Mouse (Mus musculus) urinary bladder, postnatal 25 days (tissue): ENCODE data around the gene Zfp683.

Source experiments
- DNase-seq: peaks from one replicate; pipeline ENCODE4 v3.0.0; 2022; ENCODE audit warnings: low spot score

Gene Zfp683

DNA sequence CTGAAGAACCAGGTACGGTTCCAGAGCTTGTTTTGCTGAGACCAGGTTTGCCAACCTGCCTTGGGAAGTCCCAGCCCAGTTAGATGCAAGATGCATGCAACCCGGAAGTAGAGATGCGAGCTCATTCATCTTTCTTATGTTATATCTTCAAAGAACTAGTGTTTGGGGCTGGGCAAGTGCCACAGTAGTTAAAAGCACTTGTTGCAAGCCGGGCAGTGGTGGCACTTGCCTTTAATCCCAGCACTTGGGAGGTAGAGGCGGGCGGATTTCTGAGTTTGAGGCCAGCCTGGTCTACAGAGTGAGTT, 37.5 kb downstream of the Zfp683 start:
- DNase-seq = no peak

DNA sequence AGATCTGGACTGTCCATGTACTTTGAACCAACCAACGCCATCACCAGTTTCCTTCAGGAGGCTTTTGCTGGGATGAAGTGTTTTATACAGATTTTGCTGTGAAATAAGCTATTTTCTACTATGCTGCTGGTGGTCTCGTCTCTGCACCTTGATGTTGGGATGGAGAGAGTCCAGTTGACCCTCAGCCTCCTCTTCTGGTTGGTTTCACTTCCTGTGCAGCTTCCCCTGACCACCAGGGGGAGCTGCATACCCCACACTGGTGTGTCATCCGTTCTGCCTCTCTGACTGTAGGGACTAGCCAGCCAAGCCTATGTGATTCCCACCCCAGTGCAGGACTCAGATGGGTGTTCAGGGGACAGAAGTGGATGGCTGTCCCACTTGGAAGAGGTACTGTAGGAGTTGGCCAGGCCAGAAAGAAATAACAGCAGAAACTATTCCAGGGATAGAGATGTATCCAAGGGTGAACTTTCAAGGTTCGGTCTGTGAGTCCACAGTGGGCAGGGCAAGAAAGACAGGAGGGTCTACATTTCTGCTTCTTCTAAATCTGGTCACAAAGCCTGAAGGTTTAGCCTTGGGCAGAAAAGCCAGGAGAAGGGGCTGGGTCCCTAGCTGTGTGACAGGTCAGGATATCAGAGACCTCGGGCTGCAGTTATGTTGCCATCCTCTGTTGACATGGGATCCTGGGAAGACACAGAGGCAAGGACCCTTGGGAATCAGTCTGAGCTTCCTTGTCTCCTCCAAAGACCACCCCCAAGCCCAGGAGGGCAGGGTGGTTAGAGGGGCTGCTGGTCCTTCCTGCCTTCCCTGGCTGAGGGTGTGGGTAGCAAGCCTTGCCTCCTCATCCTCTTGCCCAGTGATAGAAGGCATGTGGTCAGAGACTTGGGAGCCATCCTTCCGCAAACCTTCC, 39.0 kb downstream of the Zfp683 start:
- DNase-seq = peak; percentile 58

DNA sequence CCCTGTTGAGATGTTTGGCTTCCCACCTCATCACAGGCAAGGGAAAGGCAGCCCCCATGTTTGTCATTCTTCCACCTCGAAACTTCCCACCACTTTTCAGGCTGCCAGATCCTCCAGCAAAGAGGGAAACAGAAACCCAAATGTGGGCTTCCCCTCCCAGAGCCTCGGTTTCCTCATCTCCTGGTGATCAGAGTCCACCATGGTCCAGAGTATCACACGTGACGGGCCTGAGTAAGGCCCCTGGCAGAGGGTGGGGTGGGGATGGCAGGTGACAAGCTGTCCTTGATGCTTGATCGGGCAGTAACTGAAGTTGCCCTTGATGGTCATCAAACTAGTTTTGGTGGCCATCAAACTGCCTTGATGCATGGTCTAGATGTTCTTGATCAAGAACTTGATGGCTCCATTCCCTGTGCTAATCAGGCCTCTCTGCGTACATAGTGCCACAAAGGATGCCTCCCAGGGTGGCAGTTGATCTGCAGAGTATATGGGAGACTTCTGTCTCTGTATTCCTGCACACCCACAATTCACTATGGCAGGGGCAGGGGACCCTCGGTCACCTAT, 40.4 kb downstream of the Zfp683 start:
- DNase-seq = no peak

DNA sequence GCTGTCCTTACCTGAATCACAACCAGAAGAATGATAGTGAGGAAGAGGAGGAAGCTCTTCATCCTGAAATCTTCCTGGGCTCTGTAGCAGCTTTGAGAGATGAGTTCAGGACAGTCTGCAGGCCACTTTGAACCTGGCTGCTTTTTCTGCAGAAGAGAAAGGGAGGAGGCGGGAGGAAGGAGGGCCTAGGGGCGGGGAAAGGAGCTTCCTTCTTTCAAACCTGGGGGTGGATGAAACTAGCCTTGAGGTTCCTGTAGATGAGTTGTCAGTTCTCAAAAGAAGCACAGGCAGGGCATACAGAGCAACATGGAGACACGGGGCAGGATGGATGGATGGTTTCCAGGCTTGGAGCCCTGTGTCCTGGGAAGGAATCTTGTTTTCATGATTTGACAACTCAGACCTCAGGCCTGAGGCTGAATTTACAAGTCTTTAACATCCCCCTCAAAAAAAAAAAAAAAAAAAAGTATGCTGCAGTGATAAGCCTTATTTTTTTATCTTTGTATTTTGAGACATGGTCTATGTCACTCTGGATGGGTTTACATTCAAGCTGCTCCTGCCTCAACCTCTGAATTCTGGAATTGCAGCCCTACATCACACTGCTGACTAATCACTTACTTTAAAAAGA, 41.4 kb downstream of the Zfp683 start, which contains the start of gene Cd52:
Gene Cd52 (minus strand): TSS at position 160 of the 625 bp plus-strand sequence.
- no peak for DNase-seq

DNA sequence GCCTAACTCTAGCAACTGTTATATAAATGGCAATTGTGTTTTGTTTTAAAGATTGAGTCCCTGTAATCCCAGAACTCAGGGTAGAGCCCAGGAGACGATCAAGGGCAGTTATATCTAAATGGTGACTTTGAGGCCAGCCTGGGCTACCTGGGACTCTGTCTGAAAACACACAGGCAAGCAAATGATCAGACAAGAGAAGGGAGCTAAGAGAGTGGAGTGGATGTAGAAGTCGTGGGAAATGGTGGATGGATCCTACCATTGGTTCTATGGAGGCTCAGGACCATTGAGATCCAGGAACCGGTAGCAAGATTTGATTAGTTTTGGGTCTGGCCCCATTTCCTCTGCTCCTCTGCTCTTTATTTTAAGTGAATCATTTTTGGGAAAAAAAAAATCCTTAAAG, 42.5 kb downstream of the Zfp683 start:
- DNase-seq = no peak

DNA sequence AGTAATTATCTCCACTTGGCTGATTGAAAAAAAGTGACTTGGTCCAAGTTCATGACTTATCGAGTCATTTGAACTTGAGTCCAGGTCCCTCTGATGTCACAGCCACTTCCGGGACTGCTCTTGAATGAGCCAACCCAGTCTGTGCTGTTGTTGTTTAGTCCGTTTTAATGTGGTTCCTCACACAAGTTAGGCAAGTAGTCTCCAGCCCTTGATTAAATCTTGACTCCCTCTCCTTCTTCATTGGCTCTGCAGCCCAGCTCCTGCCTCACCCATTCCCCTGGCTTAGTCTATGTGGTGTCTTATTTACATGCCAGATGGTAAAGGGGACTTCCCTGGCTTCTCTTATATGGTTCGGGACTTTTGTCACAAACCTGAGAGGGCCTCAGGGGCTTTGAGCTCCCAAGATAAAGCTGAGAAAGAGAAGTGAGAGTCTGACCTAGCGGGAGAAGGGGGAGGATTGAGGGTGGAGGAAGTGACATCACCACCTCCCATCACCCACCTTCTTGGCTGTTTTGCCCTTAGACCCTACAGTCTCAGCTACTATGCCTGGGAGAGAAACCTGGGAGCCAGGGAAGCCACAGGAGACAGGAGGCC, 43.5 kb downstream of the Zfp683 start:
- no peak for DNase-seq

DNA sequence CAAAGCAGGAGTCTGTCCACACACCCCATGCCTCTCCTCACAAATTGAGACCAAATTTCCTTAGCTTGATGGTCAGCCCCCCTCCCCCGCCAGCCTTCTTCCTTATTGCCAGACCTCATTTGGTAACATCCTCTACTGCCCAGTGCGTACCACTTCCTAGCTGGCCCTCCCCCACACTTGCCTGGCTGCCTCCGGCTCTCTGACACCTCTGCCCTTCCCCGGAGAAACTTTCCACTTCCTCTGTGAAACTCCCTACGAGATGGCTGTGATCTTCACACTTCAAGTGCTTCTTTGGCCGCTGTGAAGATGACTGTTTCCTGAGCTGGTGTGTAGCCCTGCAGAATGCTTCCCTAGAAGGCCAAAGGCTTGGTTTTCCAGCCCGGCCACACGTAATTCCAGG, 45.0 kb downstream of the Zfp683 start:
- no peak for DNase-seq

DNA sequence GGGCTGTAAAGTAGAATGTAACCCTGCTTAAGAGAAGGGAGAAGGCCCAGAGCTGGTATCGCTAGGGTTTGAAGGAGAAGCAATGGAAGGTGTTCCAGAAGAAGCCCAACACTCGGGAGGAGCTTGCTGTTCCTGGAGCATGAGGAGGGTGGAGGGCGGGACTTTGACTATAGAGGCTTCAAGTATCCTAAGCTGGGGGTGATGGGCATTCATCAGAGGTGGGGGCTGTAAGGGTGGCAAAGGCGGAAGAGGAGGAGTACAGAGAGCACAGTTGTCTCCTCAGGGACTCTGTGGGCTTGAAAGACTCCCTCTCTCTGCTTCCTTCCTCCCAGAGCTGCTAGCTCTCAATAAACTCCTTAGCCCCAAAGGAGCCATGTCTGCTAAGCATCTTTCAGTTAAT, 46.6 kb downstream of the Zfp683 start:
- no peak for DNase-seq

DNA sequence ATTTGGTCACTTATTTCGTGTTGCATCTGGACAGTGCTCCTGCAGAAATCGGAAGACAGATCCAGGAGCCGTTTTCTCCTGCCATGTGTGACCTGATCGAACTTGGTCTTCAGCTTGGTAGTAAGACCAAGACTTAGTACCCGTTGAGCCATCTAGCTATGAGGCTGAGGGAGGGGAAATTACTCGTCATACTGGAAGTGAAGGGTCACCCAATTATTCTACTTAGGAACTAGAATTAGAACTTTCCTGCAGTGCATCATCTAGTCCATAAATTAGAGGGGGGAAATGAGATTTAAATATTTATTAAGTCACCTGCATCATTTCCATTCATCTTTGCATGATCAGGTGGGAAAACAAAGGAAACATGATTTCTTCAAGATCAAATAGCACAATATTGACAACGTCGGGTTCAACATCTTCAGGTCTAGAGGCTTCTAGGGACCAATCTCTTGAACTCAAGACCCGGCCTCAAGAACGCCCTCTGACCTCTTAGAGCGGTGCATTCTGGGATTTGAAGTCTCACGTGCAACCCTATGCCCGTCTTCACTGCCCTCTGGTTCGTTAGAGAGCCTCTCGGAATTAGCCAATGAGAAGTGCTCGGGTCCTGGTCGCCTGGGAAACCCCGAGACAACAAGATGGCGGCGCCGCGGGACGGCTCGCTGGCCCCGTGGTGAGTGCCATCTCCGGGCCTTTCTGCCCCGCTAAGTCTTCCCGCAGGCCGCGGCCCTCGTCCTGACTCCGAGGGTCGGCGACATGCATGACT, 48.5 kb downstream of the Zfp683 start, which contains the start of gene Ubxn11:
Gene Ubxn11 (plus strand): TSS at position 592 of the 763 bp plus-strand sequence.
- peak; percentile 74 for DNase-seq

DNA sequence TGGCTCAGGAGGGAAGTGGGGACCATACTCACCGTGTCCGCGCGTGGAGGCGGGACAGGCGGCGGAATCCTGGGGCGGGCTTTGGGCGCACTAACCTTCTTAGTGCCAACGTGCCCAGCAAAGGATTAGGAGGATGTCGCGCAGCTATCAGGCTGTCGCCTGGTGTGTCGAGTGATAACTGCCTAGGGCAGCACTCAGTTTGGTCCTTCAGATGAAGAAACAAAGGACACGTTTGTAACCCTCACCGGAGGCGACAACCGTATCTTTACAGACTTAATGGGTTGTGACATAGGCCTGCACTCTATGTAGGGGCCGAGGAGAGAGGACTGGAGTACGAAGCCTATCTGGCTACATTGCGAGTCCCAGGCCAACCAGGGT, 49.1 kb downstream of the Zfp683 start:
- no peak for DNase-seq

DNA sequence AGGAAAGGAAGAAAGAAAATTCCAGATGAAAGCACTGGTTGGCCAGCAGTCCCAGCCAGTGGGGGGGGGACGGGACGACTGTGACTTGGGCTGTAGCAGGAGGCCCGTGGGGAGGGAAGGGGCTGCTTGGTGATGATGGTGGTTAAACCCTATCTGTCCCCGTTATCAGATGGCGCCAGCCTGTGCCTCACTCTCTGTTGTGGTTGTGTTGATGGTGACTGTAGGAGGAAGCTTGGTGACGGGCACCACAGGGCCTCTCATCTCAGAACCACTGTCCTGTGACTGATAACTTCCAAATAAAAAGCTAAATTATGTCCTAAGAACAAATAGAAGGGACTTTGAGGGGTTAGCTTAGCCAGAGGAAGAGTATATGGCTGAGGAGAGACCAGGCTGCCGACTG, 52.5 kb downstream of the Zfp683 start:
- no peak for DNase-seq

DNA sequence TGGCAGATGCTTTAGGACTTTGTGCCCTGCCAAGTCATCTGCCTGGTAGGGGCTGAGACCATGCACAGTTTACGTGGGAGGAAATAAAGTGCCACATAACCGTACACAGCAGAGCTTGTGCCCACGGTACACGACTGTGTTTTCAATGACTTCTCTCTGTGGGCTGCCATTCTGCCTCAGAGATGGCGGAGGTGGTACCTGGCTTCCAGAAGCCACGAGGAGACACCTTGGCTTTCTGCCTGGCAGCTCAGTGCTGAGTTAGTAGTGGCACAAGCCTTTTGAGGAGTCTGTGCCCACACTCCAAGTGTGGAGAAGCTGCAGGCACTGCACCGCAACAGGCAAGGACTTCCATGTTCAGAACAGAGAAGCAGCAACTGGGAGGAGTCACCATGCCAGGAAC, 54.1 kb downstream of the Zfp683 start:
- DNase-seq = no peak

DNA sequence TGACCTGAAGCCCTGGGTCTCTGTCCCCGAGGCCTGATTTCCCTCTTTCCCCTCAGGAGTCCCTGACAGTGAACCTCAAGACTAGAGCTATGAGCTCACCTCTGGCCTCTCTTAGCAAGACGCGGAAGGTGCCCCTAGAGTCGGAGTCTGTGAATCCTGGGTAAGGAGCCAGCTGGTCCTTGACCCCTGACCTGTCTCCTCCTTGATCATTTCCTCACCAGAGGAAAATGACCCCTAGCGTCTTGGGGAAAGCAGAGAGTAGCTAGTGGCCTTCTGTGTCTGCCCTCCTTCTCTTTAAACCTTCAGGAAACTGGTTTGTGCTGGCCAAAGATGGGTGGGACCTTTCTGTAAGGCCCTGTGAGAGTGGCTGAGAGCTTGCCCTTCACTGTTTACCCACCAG, 54.6 kb downstream of the Zfp683 start:
- DNase-seq = no peak
